Mouse (Mus musculus): ENCODE data around the gene Dock4. TPM values are rescaled to one million over a fixed set of nuclear protein-coding genes. Genes with fewer than 3 reads are reported as not detected.

Gene Dock4
- polyA plus RNA-seq, 1 experiment: 12.7 TPM

- no peaks in the 10 kb centered on the region for H3K27me3 ChIP-seq (ENCODE audit: control insufficient read depth, insufficient read depth, low read length, poor library complexity, severe bottlenecking)
- no peak overlapping the region for H3K4me3 ChIP-seq (ENCODE audit: low read depth, low read length)
- no peak overlapping the region for H3K27ac ChIP-seq (ENCODE audit: insufficient read depth, low read length)
- no peaks in the 10 kb centered on the region for H3K36me3 ChIP-seq (ENCODE audit: control insufficient read depth, insufficient read depth, low read length, poor library complexity, severe bottlenecking)
- H3K9ac ChIP-seq (ENCODE audit: low read depth, poor library complexity, severe bottlenecking): no peak overlapping the region
- H3K9me3 ChIP-seq (replicated peaks; ENCODE audit: control insufficient read depth, insufficient read depth, low read length, poor library complexity, severe bottlenecking): no peaks in the 10 kb centered on the region
- H3K4me1 ChIP-seq (ENCODE audit: control insufficient read depth, insufficient read depth, low read length): no peaks in the 10 kb centered on the region
- TF ChIP-seq EP300 (IDR thresholded peaks at IDR 0.05; ENCODE audit: insufficient read depth, low read depth, low read length): no peak
- TF ChIP-seq CTCF (IDR thresholded peaks at IDR 0.05; ENCODE audit: low read depth, low read length): no peak
- TF ChIP-seq POLR2A (IDR thresholded peaks at IDR 0.05; ENCODE audit: insufficient read depth, low read length): no peak
Measured at GRCm38 (mm10) chr12:40805257-40805656, 359.5 kb downstream of the Dock4 start.

- Histone ChIP-seq H3K27me3 (ENCODE audit: control insufficient read depth, insufficient read depth, low read length, poor library complexity, severe bottlenecking) (no peaks in the 10 kb centered on the region), H3K9ac (ENCODE audit: low read depth, poor library complexity, severe bottlenecking) (no peak overlapping the region), H3K27ac (ENCODE audit: insufficient read depth, low read length) (no peak overlapping the region), H3K4me1 (ENCODE audit: control insufficient read depth, insufficient read depth, low read length) (no peaks in the 10 kb centered on the region), H3K4me3 (ENCODE audit: low read depth, low read length) (no peak overlapping the region), H3K9me3 (replicated peaks; ENCODE audit: control insufficient read depth, insufficient read depth, low read length, poor library complexity, severe bottlenecking) (no peaks in the 10 kb centered on the region), H3K36me3 (ENCODE audit: control insufficient read depth, insufficient read depth, low read length, poor library complexity, severe bottlenecking) (no peaks in the 10 kb centered on the region)
- no peak for TF ChIP-seq POLR2A (IDR thresholded peaks at IDR 0.05; ENCODE audit: insufficient read depth, low read length)
- no peak for TF ChIP-seq CTCF (IDR thresholded peaks at IDR 0.05; ENCODE audit: low read depth, low read length)
- TF ChIP-seq EP300 (IDR thresholded peaks at IDR 0.05; ENCODE audit: insufficient read depth, low read depth, low read length): no peak
Measured at GRCm38 (mm10) chr12:40807916-40808315, 362.2 kb downstream of the Dock4 start.

- Histone ChIP-seq H3K4me1 (ENCODE audit: control insufficient read depth, insufficient read depth, low read length) (no peaks in the 10 kb centered on the region), H3K36me3 (ENCODE audit: control insufficient read depth, insufficient read depth, low read length, poor library complexity, severe bottlenecking) (no peaks in the 10 kb centered on the region), H3K4me3 (ENCODE audit: low read depth, low read length) (no peak overlapping the region), H3K27ac (ENCODE audit: insufficient read depth, low read length) (no peak overlapping the region), H3K9me3 (replicated peaks; ENCODE audit: control insufficient read depth, insufficient read depth, low read length, poor library complexity, severe bottlenecking) (no peaks in the 10 kb centered on the region), H3K9ac (ENCODE audit: low read depth, poor library complexity, severe bottlenecking) (no peak overlapping the region), H3K27me3 (ENCODE audit: control insufficient read depth, insufficient read depth, low read length, poor library complexity, severe bottlenecking) (no peaks in the 10 kb centered on the region)
- no peak for TF ChIP-seq POLR2A (IDR thresholded peaks at IDR 0.05; ENCODE audit: insufficient read depth, low read length)
- TF ChIP-seq EP300 (IDR thresholded peaks at IDR 0.05; ENCODE audit: insufficient read depth, low read depth, low read length): no peak
- TF ChIP-seq CTCF (IDR thresholded peaks at IDR 0.05; ENCODE audit: low read depth, low read length): no peak
Measured at GRCm38 (mm10) chr12:40813474-40813873, 367.7 kb downstream of the Dock4 start.

GRCm38 (mm10) chr12:40814659-40815363, 369.1 kb downstream of the Dock4 start:
- no peaks in the 10 kb centered on the region for H3K9me3 ChIP-seq (replicated peaks; ENCODE audit: control insufficient read depth, insufficient read depth, low read length, poor library complexity, severe bottlenecking)
- H3K36me3 ChIP-seq (ENCODE audit: control insufficient read depth, insufficient read depth, low read length, poor library complexity, severe bottlenecking): no peaks in the 10 kb centered on the region
- H3K4me3 ChIP-seq (ENCODE audit: low read depth, low read length): no peak overlapping the region
- H3K4me1 ChIP-seq (ENCODE audit: control insufficient read depth, insufficient read depth, low read length): no peaks in the 10 kb centered on the region
- H3K9ac ChIP-seq (ENCODE audit: low read depth, poor library complexity, severe bottlenecking): no peak overlapping the region
- H3K27me3 ChIP-seq (ENCODE audit: control insufficient read depth, insufficient read depth, low read length, poor library complexity, severe bottlenecking): no peaks in the 10 kb centered on the region
- no peak overlapping the region for H3K27ac ChIP-seq (ENCODE audit: insufficient read depth, low read length)
- no peak for TF ChIP-seq CTCF (IDR thresholded peaks at IDR 0.05; ENCODE audit: low read depth, low read length)
- no peak for TF ChIP-seq EP300 (IDR thresholded peaks at IDR 0.05; ENCODE audit: insufficient read depth, low read depth, low read length)
- no peak for TF ChIP-seq POLR2A (IDR thresholded peaks at IDR 0.05; ENCODE audit: insufficient read depth, low read length)

- Histone ChIP-seq H3K9ac (ENCODE audit: low read depth, poor library complexity, severe bottlenecking) (no peak overlapping the region), H3K36me3 (ENCODE audit: control insufficient read depth, insufficient read depth, low read length, poor library complexity, severe bottlenecking) (no peaks in the 10 kb centered on the region), H3K27ac (ENCODE audit: insufficient read depth, low read length) (no peak overlapping the region), H3K27me3 (ENCODE audit: control insufficient read depth, insufficient read depth, low read length, poor library complexity, severe bottlenecking) (no peaks in the 10 kb centered on the region), H3K4me1 (ENCODE audit: control insufficient read depth, insufficient read depth, low read length) (no peaks in the 10 kb centered on the region), H3K4me3 (ENCODE audit: low read depth, low read length) (no peak overlapping the region), H3K9me3 (replicated peaks; ENCODE audit: control insufficient read depth, insufficient read depth, low read length, poor library complexity, severe bottlenecking) (no peaks in the 10 kb centered on the region)
- TF ChIP-seq POLR2A (IDR thresholded peaks at IDR 0.05; ENCODE audit: insufficient read depth, low read length) (no peak), CTCF (IDR thresholded peaks at IDR 0.05; ENCODE audit: low read depth, low read length) (no peak), EP300 (IDR thresholded peaks at IDR 0.05; ENCODE audit: insufficient read depth, low read depth, low read length) (no peak)
Measured at GRCm38 (mm10) chr12:40818046-40818708, 372.4 kb downstream of the Dock4 start.

GRCm38 (mm10) chr12:40823631-40824030, 377.9 kb downstream of the Dock4 start:
- Histone ChIP-seq H3K27ac (ENCODE audit: insufficient read depth, low read length) (no peak overlapping the region), H3K4me1 (ENCODE audit: control insufficient read depth, insufficient read depth, low read length) (no peaks in the 10 kb centered on the region), H3K9ac (ENCODE audit: low read depth, poor library complexity, severe bottlenecking) (no peak overlapping the region), H3K36me3 (ENCODE audit: control insufficient read depth, insufficient read depth, low read length, poor library complexity, severe bottlenecking) (no peaks in the 10 kb centered on the region), H3K9me3 (replicated peaks; ENCODE audit: control insufficient read depth, insufficient read depth, low read length, poor library complexity, severe bottlenecking) (no peaks in the 10 kb centered on the region), H3K4me3 (ENCODE audit: low read depth, low read length) (no peak overlapping the region), H3K27me3 (ENCODE audit: control insufficient read depth, insufficient read depth, low read length, poor library complexity, severe bottlenecking) (no peaks in the 10 kb centered on the region)
- TF ChIP-seq CTCF (IDR thresholded peaks at IDR 0.05; ENCODE audit: low read depth, low read length) (no peak), POLR2A (IDR thresholded peaks at IDR 0.05; ENCODE audit: insufficient read depth, low read length) (no peak), EP300 (IDR thresholded peaks at IDR 0.05; ENCODE audit: insufficient read depth, low read depth, low read length) (no peak)
